Mouse (Mus musculus): ENCODE results near the gene Katna1. TPM values are rescaled to one million over a fixed set of nuclear protein-coding genes. Genes with fewer than 3 reads are reported as not detected.

The Katna1 gene
- total RNA-seq, 1 experiment: 44.0 TPM

- in situ Hi-C loops (cut with MboI; ENCODE audit: low sequenced_read_pairs in 2 of 2, unreplicated experiment in 2 of 2): no loop called here
- H3K4me3 ChIP-seq (ENCODE audit: insufficient read depth in 1 of 2, low read depth in 1 of 2, low read length in 2 of 2, poor library complexity in 1 of 2, severe bottlenecking in 1 of 2): peak overlapping the region; percentile 94 to 100
- H3K27ac ChIP-seq (ENCODE audit: insufficient read depth, low read depth, low read length, poor library complexity, severe bottlenecking): no peak overlapping the region
Observed at GRCm38 (mm10) chr10:7779751-7780237, 54.0 kb downstream of the Katna1 start.

GRCm38 (mm10) chr10:7780238-7781176 is 54.7 kb downstream of the Katna1 start:
- no peaks in the 10 kb centered on the region for H3K9me3 ChIP-seq (ENCODE audit: control insufficient read depth, insufficient read depth, low read depth, low read length)
- DNase-seq (ENCODE audit: low read depth, low spot score): peak; percentile 75
- H3K4me3 ChIP-seq (ENCODE audit: insufficient read depth in 1 of 2, low read depth in 1 of 2, low read length in 2 of 2, poor library complexity in 1 of 2, severe bottlenecking in 1 of 2): peak overlapping the region; percentile 94 to 100
- H3K4me1 ChIP-seq (ENCODE audit: control insufficient read depth in 2 of 2, insufficient read depth in 2 of 2, low read length in 2 of 2, poor library complexity in 1 of 2): no peaks in the 10 kb centered on the region; a peak in 1 of 4 replicates
- peak overlapping the region; percentile 95 for H3K9ac ChIP-seq (ENCODE audit: insufficient read depth, low read depth, low read length, poor library complexity, severe bottlenecking)
- no peak overlapping the region for H3K27ac ChIP-seq (ENCODE audit: insufficient read depth, low read depth, low read length, poor library complexity, severe bottlenecking)
- H3K36me3 ChIP-seq (ENCODE audit: control insufficient read depth, insufficient read depth, low read length, poor library complexity, severe bottlenecking): 0 out of 2 replicates have a peak, but pooled peaks cover 2% of the 10 kb centered on the region
- in situ Hi-C loops (cut with MboI; ENCODE audit: low sequenced_read_pairs in 2 of 2, unreplicated experiment in 2 of 2): no loop called here
- TF ChIP-seq ZC3H11A (IDR thresholded peaks at IDR 0.05; ENCODE audit: borderline replicate concordance, low read depth, low read length) (no peak), ZNF384 (IDR thresholded peaks at IDR 0.05; ENCODE audit: low read depth, low read length) (no peak), CHD2 (IDR thresholded peaks at IDR 0.05; ENCODE audit: low read depth, low read length) (no peak), MAFK (IDR thresholded peaks at IDR 0.05; ENCODE audit: insufficient read depth, low read depth, low read length) (no peak), HCFC1 (IDR thresholded peaks at IDR 0.05; ENCODE audit: borderline replicate concordance, insufficient read depth, low read length) (no peak)

More at GRCm38 (mm10) chr10:7779751-7780237, 54.0 kb downstream of the Katna1 start:
- DNase-seq (ENCODE audit: low read depth, low spot score): no peak
- Histone ChIP-seq H3K36me3 (ENCODE audit: control insufficient read depth, insufficient read depth, low read length, poor library complexity, severe bottlenecking) (0 out of 2 replicates have a peak, but pooled peaks cover 2% of the 10 kb centered on the region), H3K9me3 (ENCODE audit: control insufficient read depth, insufficient read depth, low read depth, low read length) (no peaks in the 10 kb centered on the region), H3K4me1 (ENCODE audit: control insufficient read depth in 2 of 2, insufficient read depth in 2 of 2, low read length in 2 of 2, poor library complexity in 1 of 2) (no peaks in the 10 kb centered on the region; a peak in 1 of 4 replicates), H3K9ac (ENCODE audit: insufficient read depth, low read depth, low read length, poor library complexity, severe bottlenecking) (peak overlapping the region; percentile 95; the same call in 1 of the 2 replicates)
- TF ChIP-seq ZNF384 (IDR thresholded peaks at IDR 0.05; ENCODE audit: low read depth, low read length) (no peak), ZC3H11A (IDR thresholded peaks at IDR 0.05; ENCODE audit: borderline replicate concordance, low read depth, low read length) (no peak), MAFK (IDR thresholded peaks at IDR 0.05; ENCODE audit: insufficient read depth, low read depth, low read length) (no peak), CHD2 (IDR thresholded peaks at IDR 0.05; ENCODE audit: low read depth, low read length) (no peak), HCFC1 (IDR thresholded peaks at IDR 0.05; ENCODE audit: borderline replicate concordance, insufficient read depth, low read length) (no peak)

GRCm38 (mm10) chr10:7781214-7781613 is 55.4 kb downstream of the Katna1 start:
- no peak overlapping the region; the same call in 1 of the 2 replicates for H3K9ac ChIP-seq (ENCODE audit: insufficient read depth, low read depth, low read length, poor library complexity, severe bottlenecking)
- no peak overlapping the region for H3K27ac ChIP-seq (ENCODE audit: insufficient read depth, low read depth, low read length, poor library complexity, severe bottlenecking)
- H3K36me3 ChIP-seq (ENCODE audit: control insufficient read depth, insufficient read depth, low read length, poor library complexity, severe bottlenecking): 0 out of 2 replicates have a peak, but pooled peaks cover 2% of the 10 kb centered on the region

GRCm38 (mm10) chr10:7787319-7787718 is 61.5 kb downstream of the Katna1 start:
- Histone ChIP-seq H3K36me3 (ENCODE audit: control insufficient read depth, insufficient read depth, low read length, poor library complexity, severe bottlenecking) (peaks cover 4% of the 10 kb centered on the region), H3K27ac (ENCODE audit: insufficient read depth, low read depth, low read length, poor library complexity, severe bottlenecking) (no peak overlapping the region), H3K9ac (ENCODE audit: insufficient read depth, low read depth, low read length, poor library complexity, severe bottlenecking) (no peak overlapping the region), H3K9me3 (ENCODE audit: control insufficient read depth, insufficient read depth, low read depth, low read length) (no peaks in the 10 kb centered on the region), H3K4me1 (ENCODE audit: control insufficient read depth in 2 of 2, insufficient read depth in 2 of 2, low read length in 2 of 2, poor library complexity in 1 of 2) (peaks cover 2 to 4% of the 10 kb centered on the region in 2 experiments; a peak in 1 of 4 replicates), H3K4me3 (ENCODE audit: insufficient read depth in 1 of 2, low read depth in 1 of 2, low read length in 2 of 2, poor library complexity in 1 of 2, severe bottlenecking in 1 of 2) (no peak overlapping the region)
- in situ Hi-C loops (cut with MboI; ENCODE audit: low sequenced_read_pairs in 2 of 2, unreplicated experiment in 2 of 2): no loop called here
- no peak for DNase-seq (ENCODE audit: low read depth, low spot score)
- TF ChIP-seq ZC3H11A (IDR thresholded peaks at IDR 0.05; ENCODE audit: borderline replicate concordance, low read depth, low read length) (no peak), MAFK (IDR thresholded peaks at IDR 0.05; ENCODE audit: insufficient read depth, low read depth, low read length) (no peak), ZNF384 (IDR thresholded peaks at IDR 0.05; ENCODE audit: low read depth, low read length) (no peak), CHD2 (IDR thresholded peaks at IDR 0.05; ENCODE audit: low read depth, low read length) (no peak), HCFC1 (IDR thresholded peaks at IDR 0.05; ENCODE audit: borderline replicate concordance, insufficient read depth, low read length) (no peak)

More at GRCm38 (mm10) chr10:7781214-7781613, 55.4 kb downstream of the Katna1 start:
- Histone ChIP-seq H3K4me3 (ENCODE audit: insufficient read depth in 1 of 2, low read depth in 1 of 2, low read length in 2 of 2, poor library complexity in 1 of 2, severe bottlenecking in 1 of 2) (peak overlapping the region; percentile 62 to 66), H3K9me3 (ENCODE audit: control insufficient read depth, insufficient read depth, low read depth, low read length) (no peaks in the 10 kb centered on the region), H3K4me1 (ENCODE audit: control insufficient read depth in 2 of 2, insufficient read depth in 2 of 2, low read length in 2 of 2, poor library complexity in 1 of 2) (no peaks in the 10 kb centered on the region; a peak in 1 of 4 replicates)
- DNase-seq (ENCODE audit: low read depth, low spot score): no peak
- TF ChIP-seq HCFC1 (IDR thresholded peaks at IDR 0.05; ENCODE audit: borderline replicate concordance, insufficient read depth, low read length): no peak
- no peak for TF ChIP-seq MAFK (IDR thresholded peaks at IDR 0.05; ENCODE audit: insufficient read depth, low read depth, low read length)
- TF ChIP-seq ZNF384 (IDR thresholded peaks at IDR 0.05; ENCODE audit: low read depth, low read length): no peak
- no peak for TF ChIP-seq ZC3H11A (IDR thresholded peaks at IDR 0.05; ENCODE audit: borderline replicate concordance, low read depth, low read length)
- no peak for TF ChIP-seq CHD2 (IDR thresholded peaks at IDR 0.05; ENCODE audit: low read depth, low read length)
- in situ Hi-C loops (cut with MboI; ENCODE audit: low sequenced_read_pairs in 2 of 2, unreplicated experiment in 2 of 2): no loop called here

Measured in ES-E14 (cell line).